Mouse (Mus musculus) liver, adult 2 months (tissue): Measurements from ENCODE around the gene H2-Eb2. TPM values are rescaled to one million over a fixed set of nuclear protein-coding genes. Genes with fewer than 3 reads are reported as not detected.
A peak's percentile ranks its signal among the peaks of the same experiment; 100 is the strongest.

Source experiments
- DNase-seq: peaks from one replicate; pipeline ENCODE4 v3.0.0-alpha.2; 2011; ENCODE audit warnings: low read depth, low spot score; ENCODE audit errors: extremely low read depth
- H3K27ac ChIP-seq: fragments of 200-500 bp; replicated peaks from 2 replicates; pipeline ENCODE4 v1.5.1; 2012; ENCODE audit warnings: low read depth, mild to moderate bottlenecking, control low read depth, inconsistent platforms, low read length; ENCODE audit not compliant: insufficient read depth
- H3K27me3 ChIP-seq: fragments of 200-500 bp; 2 replicates; pipeline ENCODE4 v1.6.1; 2012; ENCODE audit warnings: mild to moderate bottlenecking, moderate library complexity, low read length, inconsistent platforms; ENCODE audit not compliant: control insufficient read depth, insufficient read depth
- H3K36me3 ChIP-seq: fragments of 200-500 bp; 2 replicates; pipeline ENCODE4 v1.6.1; 2012; ENCODE audit warnings: low read length, inconsistent platforms; ENCODE audit not compliant: control insufficient read depth, insufficient read depth
- H3K4me1 ChIP-seq: fragments of 200-500 bp; 2 replicates; pipeline ENCODE4 v1.6.1; 2011; ENCODE audit warnings: low read length; ENCODE audit not compliant: control insufficient read depth, insufficient read depth
- H3K4me3 ChIP-seq: fragments of 200-500 bp; 2 replicates; pipeline ENCODE4 v1.5.1; 2011; ENCODE audit warnings: low read depth, mild to moderate bottlenecking, control low read depth, low read length, moderate library complexity; ENCODE audit not compliant: insufficient read depth
- H3K79me2 ChIP-seq: fragments of 200-500 bp; 2 replicates; pipeline ENCODE4 v1.6.1; 2012; ENCODE audit warnings: inconsistent platforms, mild to moderate bottlenecking, low read length, moderate library complexity; ENCODE audit not compliant: control insufficient read depth, insufficient read depth
- H3K9ac ChIP-seq: fragments of 200-500 bp; 2 replicates; pipeline ENCODE4 v1.6.1; 2012; ENCODE audit warnings: low read depth, mild to moderate bottlenecking, control low read depth, inconsistent platforms, low read length
- CTCF ChIP-seq: fragments of 200-500 bp; IDR thresholded peaks from 2 replicates; pipeline ENCODE4 v1.5.1; 2011; ENCODE audit warnings: low read depth, low read length, control low read depth
- POLR2A ChIP-seq: fragments of 200-500 bp; IDR thresholded peaks from 2 replicates; pipeline ENCODE4 v1.6.1; 2011; ENCODE audit warnings: low read length, control low read depth; ENCODE audit not compliant: insufficient read depth; ENCODE audit errors: extremely low read depth
- WGBS: fragments of 180-500 bp; shearing (Covaris S2); methylation state at CpG from one replicate; pipeline ENCODE4 v1.1.7; 2018; 5-methylcytosine and 5-hydroxymethylcytosine counted together
- polyA plus RNA-seq: library from polyadenylated mRNA; depleted of rRNA; stranded (reverse); fragments of >200 nt; gene quantifications from 2 replicates; pipeline ENCODE4 v1.2.3, GENCODE M21; 2012
- total RNA-seq: library from RNA; depleted of rRNA; stranded (reverse); fragments of >200 nt; gene quantifications from 2 replicates; pipeline ENCODE4 v1.2.3, GENCODE M21; 2014

The H2-Eb2 gene
- total and polyA plus RNA-seq, 2 experiments = 0.09 to 0.16 TPM

DNA sequence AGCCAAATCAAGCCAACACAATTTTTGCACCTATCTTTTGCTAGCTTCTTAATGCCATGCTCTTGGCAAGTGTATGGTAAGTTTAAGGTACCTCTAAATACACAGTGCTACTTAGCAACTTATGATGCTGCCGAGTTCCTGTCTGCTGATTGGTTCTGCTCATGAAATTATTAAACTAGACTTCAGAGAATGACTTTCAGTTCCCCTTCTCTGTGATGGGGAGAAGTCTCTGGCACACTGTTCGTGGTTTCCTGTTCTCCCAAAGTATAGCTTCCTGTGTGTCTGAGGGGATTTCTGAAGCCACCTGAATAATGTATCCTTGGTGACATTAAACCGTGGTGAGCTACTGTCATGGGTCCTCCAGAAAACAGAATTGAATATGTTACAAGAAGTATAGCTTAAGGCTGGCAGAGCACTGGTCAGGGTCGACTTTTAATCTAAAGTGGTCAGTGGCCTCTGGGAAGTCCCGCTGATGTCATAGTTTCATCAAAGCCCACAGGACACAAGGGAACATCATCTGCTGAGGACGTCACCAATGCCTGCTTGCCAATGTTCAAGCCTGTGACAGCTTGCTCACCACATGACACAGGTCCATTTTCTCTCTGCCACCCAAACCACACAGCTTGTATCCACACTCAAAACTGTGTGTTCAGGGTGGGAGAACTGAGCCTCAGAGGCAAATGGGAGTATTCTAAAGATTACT lies 22.3 kb downstream of the H2-Eb2 start:
- Histone ChIP-seq H3K36me3 (no peaks in the 10 kb centered on the region), H3K9ac (no peak overlapping the region), H3K27ac (no peak overlapping the region), H3K27me3 (no peaks in the 10 kb centered on the region), H3K79me2 (no peaks in the 10 kb centered on the region), H3K4me1 (no peaks in the 10 kb centered on the region), H3K4me3 (no peak overlapping the region)
- DNase-seq = peak; percentile 49
- no peak for TF ChIP-seq POLR2A
- 47% methylated on average over 6 of the region's 6 CpGs for WGBS

DNA sequence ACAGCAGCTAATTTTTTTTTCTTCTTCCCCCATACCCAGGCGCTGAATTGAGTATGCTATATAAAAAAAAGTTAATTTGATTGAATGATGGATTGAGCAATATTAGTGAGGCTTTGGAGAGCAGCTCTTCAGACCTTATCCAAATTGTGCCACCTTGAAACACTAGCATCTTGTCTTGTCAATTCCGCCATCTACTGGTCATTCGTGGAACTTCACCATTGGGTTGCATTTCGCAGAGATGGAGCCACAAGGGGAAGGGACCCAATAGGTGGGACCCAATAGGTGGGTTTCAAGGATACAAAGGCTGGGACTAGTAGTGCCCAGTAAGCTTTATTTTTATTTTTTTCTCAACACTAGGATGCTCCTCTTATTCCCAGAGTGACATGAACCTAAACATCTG lies 24.0 kb downstream of the H2-Eb2 start:
- no peak for TF ChIP-seq POLR2A
- TF ChIP-seq CTCF = peak; percentile 66
- 6% methylated on average over 4 of the region's 4 CpGs for WGBS
- DNase-seq = peak; percentile 51

DNA sequence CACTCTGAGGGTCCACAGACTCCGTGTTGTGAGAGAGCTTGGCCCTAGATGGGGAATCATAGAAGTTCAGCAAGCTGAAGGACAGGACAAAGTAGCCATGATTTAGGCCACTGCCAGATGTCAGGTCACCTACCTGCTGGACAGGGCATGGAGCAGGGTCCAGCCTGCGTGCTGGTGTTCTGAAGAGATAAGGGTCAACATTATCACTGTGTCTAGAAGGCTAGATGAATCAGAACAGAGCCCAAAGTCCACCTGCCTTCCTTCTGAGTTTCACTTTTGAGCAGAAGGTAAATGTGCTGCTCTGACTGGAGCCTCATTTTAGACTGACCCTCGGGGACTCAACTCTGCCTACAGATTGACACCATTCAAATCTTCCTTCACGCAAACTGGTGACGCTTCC lies 29.1 kb downstream of the H2-Eb2 start, which contains the start of gene Btnl2:
Gene Btnl2, plus strand, starts transcription at position 284 of the 400 bp plus-strand sequence.
- Histone ChIP-seq H3K27ac (0 out of 2 replicates have a peak within 1 kb of the TSS, but pooled peaks have one; percentile 28), H3K79me2 (no peaks in the 10 kb centered on the region), H3K4me1 (no peaks in the 10 kb centered on the region; the same call in 1 of the 2 replicates), H3K4me3 (no peak within 1 kb of the TSS), H3K9ac (no peak within 1 kb of the TSS), H3K27me3 (0 out of 2 replicates have a peak, but pooled peaks cover 3% of the 10 kb centered on the region), H3K36me3 (no peaks in the 10 kb centered on the region)
- 80% methylated on average over 5 of the region's 5 CpGs for WGBS
- no peak for TF ChIP-seq CTCF
- DNase-seq = no peak

More for the DNA sequence above, 24.0 kb downstream of the H2-Eb2 start:
- Histone ChIP-seq H3K36me3 (no peaks in the 10 kb centered on the region), H3K4me3 (no peak overlapping the region), H3K79me2 (no peaks in the 10 kb centered on the region), H3K4me1 (no peaks in the 10 kb centered on the region), H3K27me3 (0 out of 2 replicates have a peak, but pooled peaks cover 3% of the 10 kb centered on the region), H3K27ac (no peak overlapping the region), H3K9ac (no peak overlapping the region)

DNA sequence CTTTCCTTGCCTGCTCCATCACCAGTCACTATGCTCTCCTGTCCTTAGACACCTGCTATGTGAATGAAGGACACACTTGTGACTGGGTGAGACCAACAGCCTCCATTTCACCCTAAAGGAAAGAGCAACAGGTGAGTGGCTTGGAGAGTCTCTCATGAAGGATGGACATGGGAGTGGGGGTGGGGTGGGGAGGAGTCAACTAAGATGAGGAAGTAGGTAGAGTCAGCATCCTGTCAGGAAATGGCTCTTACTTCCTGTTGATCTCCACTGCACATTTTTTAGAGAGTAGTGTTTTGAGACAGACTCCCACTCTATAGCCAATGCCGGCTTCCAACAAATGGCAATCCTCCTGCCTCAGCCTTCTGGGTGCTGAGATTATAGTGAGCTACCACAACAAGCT lies 29.5 kb downstream of the H2-Eb2 start:
- Histone ChIP-seq H3K27ac (no peak overlapping the region), H3K36me3 (no peaks in the 10 kb centered on the region), H3K9ac (no peak overlapping the region), H3K4me1 (no peaks in the 10 kb centered on the region; the same call in 1 of the 2 replicates), H3K27me3 (0 out of 2 replicates have a peak, but pooled peaks cover 3% of the 10 kb centered on the region), H3K79me2 (no peaks in the 10 kb centered on the region), H3K4me3 (no peak overlapping the region)
- DNase-seq = peak; percentile 17
- TF ChIP-seq POLR2A = no peak
- no peak for TF ChIP-seq CTCF
- 73% methylated on average over 1 of the region's 1 CpGs for WGBS

DNA sequence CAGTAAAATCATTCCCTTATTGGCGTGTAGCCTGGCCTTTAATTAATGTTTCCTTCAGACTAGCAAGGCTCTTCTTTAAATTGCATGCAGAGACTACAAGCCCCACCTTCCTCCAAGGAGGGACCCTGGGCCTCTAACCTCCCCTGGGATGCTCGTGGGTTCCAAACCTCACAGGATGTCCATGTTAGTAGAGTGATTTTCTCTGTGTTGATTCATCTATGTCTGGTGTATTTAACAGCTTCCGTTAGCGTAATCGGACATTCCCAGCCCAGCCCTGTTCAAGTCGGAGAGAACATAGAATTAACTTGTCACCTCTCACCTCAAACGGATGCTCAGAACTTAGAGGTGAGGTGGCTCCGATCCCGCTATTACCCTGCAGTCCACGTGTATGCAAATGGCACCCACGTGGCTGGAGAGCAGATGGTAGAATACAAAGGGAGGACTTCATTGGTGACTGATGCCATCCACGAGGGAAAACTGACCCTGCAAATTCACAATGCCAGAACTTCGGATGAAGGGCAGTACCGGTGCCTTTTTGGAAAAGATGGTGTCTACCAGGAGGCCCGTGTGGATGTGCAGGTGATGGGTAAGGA lies 37.6 kb downstream of the H2-Eb2 start:
- Histone ChIP-seq H3K79me2 (no peaks in the 10 kb centered on the region), H3K4me1 (no peaks in the 10 kb centered on the region), H3K4me3 (no peak overlapping the region), H3K36me3 (no peaks in the 10 kb centered on the region), H3K27me3 (no peaks in the 10 kb centered on the region), H3K9ac (no peak overlapping the region), H3K27ac (no peak overlapping the region)
- no peak for DNase-seq
- 82% methylated on average over 15 of the region's 15 CpGs for WGBS
- TF ChIP-seq POLR2A (no peak), CTCF (no peak)
